ENCODE assay signal across 9 mouse cellular contexts in genomic region chr15:97813452-97814204, GRCm38 (mm10). TPM values are rescaled to one million over a fixed set of nuclear protein-coding genes. Genes with fewer than 3 reads are reported as not detected.
DNase-seq lines count a peak whose midpoint lies in the region; ATAC-seq lines count a peak whose summit lies in the region.
"Had no signal": no experiment of that assay in that cellular context is flagged by ENCODE, and none has a peak within 500 bp of the region (broad histone marks: within the 10 kb centered on the region; RNA-seq: fewer than 3 reads in every experiment).

No protein-coding gene starts in this region.

- WGBS in forebrain, embryonic 14.5 days, result 48% methylated on average over 21 of the region's 21 CpGs
- WGBS in intestine, embryonic 15.5 days, result 34% methylated on average over 21 of the region's 21 CpGs

- H3K4me1 ChIP-seq in forebrain, embryonic 14.5 days (ENCODE audit: control insufficient read depth, insufficient read depth, low read length), result peaks cover 20% of the 10 kb centered on the region
- peaks cover 30% of the 10 kb centered on the region for H3K4me1 ChIP-seq in intestine, embryonic 15.5 days (replicated peaks)

- peak overlapping the region; percentile 61; the same call in 1 of the 2 replicates for H3K27ac ChIP-seq in forebrain, embryonic 14.5 days (ENCODE audit: low read depth, low read length)
- peak overlapping the region; percentile 41 for H3K27ac ChIP-seq in intestine, embryonic 15.5 days

- 0 out of 2 replicates have a peak, but pooled peaks have one; percentile 28 for ATAC-seq in forebrain, embryonic 14.5 days
- peak; percentile 52; the same call in 1 of the 2 replicates for ATAC-seq in intestine, embryonic 15.5 days
- ATAC-seq: Patski had no signal

- no peaks in the 10 kb centered on the region for H3K27me3 ChIP-seq in forebrain, embryonic 14.5 days (replicated peaks; ENCODE audit: control insufficient read depth, insufficient read depth, low read length)
- no peaks in the 10 kb centered on the region for H3K27me3 ChIP-seq in intestine, embryonic 15.5 days (replicated peaks)
- H3K27me3 ChIP-seq: Patski had no signal

- H3K9ac ChIP-seq in forebrain, embryonic 14.5 days (ENCODE audit: low read length), result peak overlapping the region; percentile 47
- no peak overlapping the region; the same call in 1 of the 2 replicates for H3K9ac ChIP-seq in intestine, embryonic 15.5 days

- H3K4me2 ChIP-seq in forebrain, embryonic 14.5 days (ENCODE audit: low read length), result 0 out of 2 replicates have a peak overlapping the region, but pooled peaks have one; percentile 3
- peak overlapping the region; percentile 37 for H3K4me2 ChIP-seq in intestine, embryonic 15.5 days (replicated peaks)

- H3K36me3 ChIP-seq in forebrain, embryonic 14.5 days (ENCODE audit: control insufficient read depth, insufficient read depth, low read length), result peaks cover 21% of the 10 kb centered on the region
- peaks cover 12% of the 10 kb centered on the region; the same call in 1 of the 2 replicates for H3K36me3 ChIP-seq in intestine, embryonic 15.5 days

- no peaks in the 10 kb centered on the region for H3K9me3 ChIP-seq in forebrain, embryonic 14.5 days (replicated peaks; ENCODE audit: control insufficient read depth, low read length)
- no peaks in the 10 kb centered on the region for H3K9me3 ChIP-seq in intestine, embryonic 15.5 days

- peak; percentile 58 for DNase-seq in retina, postnatal 1 day
- no peak for DNase-seq in retina, embryonic 14.5 days (ENCODE audit: low spot score)
- peak; percentile 56 for DNase-seq in forebrain, embryonic 14.5 days (ENCODE audit: low spot score)
- DNase-seq in lung, postnatal 14 days, result peak; percentile 65
- DNase-seq in layer of hippocampus, postnatal 25 days (ENCODE audit: extremely low spot score in 1 of 2, low spot score in 1 of 2), result no peak
- no peak for DNase-seq in layer of hippocampus, adult 11-12 months (ENCODE audit: low spot score)
- DNase-seq in urinary bladder, adult 2 months (ENCODE audit: low spot score), result no peak

- H3K4me3 ChIP-seq in forebrain, embryonic 14.5 days (ENCODE audit: low read depth, low read length), result no peak overlapping the region
- no peak overlapping the region for H3K4me3 ChIP-seq in intestine, embryonic 15.5 days (replicated peaks)

RNA-seq across cellular contexts. Expression of gene Hdac7, which starts 30.7 kb away (rescaled TPM):
- polyA plus RNA-seq in forebrain, embryonic 14.5 days (2014; fragmentation: Nextera tagmentation; extraction: Ambion mirVana), result 19.5 and 20.0 TPM in 2 replicates
- 18.0 and 20.6 TPM in 2 replicates for polyA plus RNA-seq in intestine, embryonic 15.5 days (2015; fragmentation: Nextera tagmentation; extraction: Ambion mirVana)
- total RNA-seq in layer of hippocampus, postnatal 25 days (2021), result 10 to 100 TPM; 15.6 to 30.1 TPM
- polyA plus RNA-seq in urinary bladder, adult 2 months (2012; rRNA removed), result 45.3 and 45.8 TPM in 2 replicates

RNA-seq across cellular contexts. Expression of gene Slc48a1, which starts 35.3 kb away (rescaled TPM):
- polyA plus RNA-seq in forebrain, embryonic 14.5 days (2014; fragmentation: Nextera tagmentation; extraction: Ambion mirVana), result 65.4 and 69.1 TPM in 2 replicates
- 23.9 and 25.1 TPM in 2 replicates for polyA plus RNA-seq in intestine, embryonic 15.5 days (2015; fragmentation: Nextera tagmentation; extraction: Ambion mirVana)
- 100 to 1,000 TPM; 151 to 169 TPM for total RNA-seq in layer of hippocampus, postnatal 25 days (2021)
- 72.4 and 91.1 TPM in 2 replicates for polyA plus RNA-seq in urinary bladder, adult 2 months (2012; rRNA removed)

RNA-seq across cellular contexts. Expression of gene Rapgef3, which starts 45.9 kb away (rescaled TPM):
- 4.9 and 6.4 TPM in 2 replicates for polyA plus RNA-seq in forebrain, embryonic 14.5 days (2014; fragmentation: Nextera tagmentation; extraction: Ambion mirVana)
- 6.9 and 7.8 TPM in 2 replicates for polyA plus RNA-seq in intestine, embryonic 15.5 days (2015; fragmentation: Nextera tagmentation; extraction: Ambion mirVana)
- total RNA-seq in layer of hippocampus, postnatal 25 days (2021), result 10 to 100 TPM; 36.3 to 40.3 TPM
- polyA plus RNA-seq in urinary bladder, adult 2 months (2012; rRNA removed), result 17.8 and 19.2 TPM in 2 replicates

Comparison
In these comparisons a context has a peak if more than half of its experiments do, and no peak if none do; other contexts are left out.
1. DNase-seq: peak in retina, postnatal 1 day (single experiment), forebrain, embryonic 14.5 days (single experiment) and lung, postnatal 14 days (single experiment); none in retina, embryonic 14.5 days (single experiment), layer of hippocampus, postnatal 25 days (0 of 2), layer of hippocampus, adult 11-12 months (single experiment) and urinary bladder, adult 2 months (single experiment).